Comparison of ENCODE assay signal across 8 mouse cellular contexts in genomic region chr6:72656053-72656442, GRCm38 (mm10). TPM values are rescaled to one million over a fixed set of nuclear protein-coding genes. Genes with fewer than 3 reads are reported as not detected.
DNase-seq lines count a peak whose midpoint lies in the region; ATAC-seq lines count a peak whose summit lies in the region.

No protein-coding gene starts in this region.

- H3K4me2 ChIP-seq in heart, embryonic 11.5 days: peak overlapping the region; percentile 56
- peak overlapping the region; percentile 50 for H3K4me2 ChIP-seq in lung, embryonic 16.5 days (ENCODE audit: low read depth, low read length)
- H3K4me2 ChIP-seq in hindbrain, embryonic 13.5 days: peak overlapping the region; percentile 53; the same call in 1 of the 2 replicates
- H3K4me2 ChIP-seq in stomach, embryonic 14.5 days (replicated peaks; ENCODE audit: low read depth, low read length): peak overlapping the region; percentile 40

- 85% methylated on average over 7 of the region's 7 CpGs for WGBS in heart, embryonic 11.5 days (ENCODE audit: insufficient replicate concordance)
- 78% methylated on average over 7 of the region's 7 CpGs for WGBS in lung, embryonic 16.5 days
- 89% methylated on average over 7 of the region's 7 CpGs for WGBS in hindbrain, embryonic 13.5 days
- 64% methylated on average over 7 of the region's 7 CpGs for WGBS in stomach, embryonic 14.5 days

- intact Hi-C loops in left cerebral cortex, postnatal 25 days (cut with DNase I): no loop called here

- ATAC-seq in heart, embryonic 11.5 days (replicated peaks; ENCODE audit: insufficient number of reproducible peaks, low FRiP score, low TSS enrichment): no peak
- no peak for ATAC-seq in lung, embryonic 16.5 days (ENCODE audit: low read depth)
- ATAC-seq in hindbrain, embryonic 13.5 days (ENCODE audit: low FRiP score): peak; percentile 5; the same call in 1 of the 2 replicates
- no peak for ATAC-seq in stomach, embryonic 14.5 days (ENCODE audit: insufficient number of reproducible peaks, insufficient read depth, low FRiP score, low read depth)

- no peaks in the 10 kb centered on the region for H3K9me3 ChIP-seq in heart, embryonic 11.5 days (replicated peaks; ENCODE audit: control insufficient read depth, low read length)
- no peaks in the 10 kb centered on the region for H3K9me3 ChIP-seq in lung, embryonic 16.5 days (ENCODE audit: control insufficient read depth, low read length)
- H3K9me3 ChIP-seq in hindbrain, embryonic 13.5 days: no peaks in the 10 kb centered on the region
- H3K9me3 ChIP-seq in stomach, embryonic 14.5 days (ENCODE audit: control insufficient read depth, low read depth, low read length): no peaks in the 10 kb centered on the region

- no peaks in the 10 kb centered on the region for H3K27me3 ChIP-seq in heart, embryonic 11.5 days (ENCODE audit: control insufficient read depth, insufficient read depth, low read length)
- no peaks in the 10 kb centered on the region for H3K27me3 ChIP-seq in lung, embryonic 16.5 days (ENCODE audit: control insufficient read depth, insufficient read depth, low read depth, low read length)
- no peaks in the 10 kb centered on the region for H3K27me3 ChIP-seq in hindbrain, embryonic 13.5 days
- H3K27me3 ChIP-seq in stomach, embryonic 14.5 days (ENCODE audit: control insufficient read depth, insufficient read depth, low read length): no peaks in the 10 kb centered on the region

- H3K4me3 ChIP-seq in heart, embryonic 11.5 days (ENCODE audit: low read depth, low read length): no peak overlapping the region
- no peak overlapping the region for H3K4me3 ChIP-seq in lung, embryonic 16.5 days (ENCODE audit: low read length)
- no peak overlapping the region for H3K4me3 ChIP-seq in hindbrain, embryonic 13.5 days
- peak overlapping the region; percentile 5; the same call in 1 of the 2 replicates for H3K4me3 ChIP-seq in stomach, embryonic 14.5 days (ENCODE audit: low read depth, low read length)

- no peaks in the 10 kb centered on the region for H3K36me3 ChIP-seq in heart, embryonic 11.5 days (ENCODE audit: control insufficient read depth, insufficient read depth, low read length)
- no peaks in the 10 kb centered on the region for H3K36me3 ChIP-seq in lung, embryonic 16.5 days (ENCODE audit: control insufficient read depth, insufficient read depth, low read length)
- H3K36me3 ChIP-seq in hindbrain, embryonic 13.5 days: no peaks in the 10 kb centered on the region
- H3K36me3 ChIP-seq in stomach, embryonic 14.5 days (ENCODE audit: control insufficient read depth, insufficient read depth, low read length): no peaks in the 10 kb centered on the region

- H3K27ac ChIP-seq in heart, embryonic 11.5 days (ENCODE audit: low read depth, low read length): peak overlapping the region; percentile 72
- peak overlapping the region; percentile 92 for H3K27ac ChIP-seq in lung, embryonic 16.5 days (ENCODE audit: low read length)
- H3K27ac ChIP-seq in hindbrain, embryonic 13.5 days: peak overlapping the region; percentile 82; the same call in 1 of the 2 replicates
- H3K27ac ChIP-seq in stomach, embryonic 14.5 days (ENCODE audit: low read length): peak overlapping the region; percentile 92

- no peak for DNase-seq in heart, adult 9 months (ENCODE audit: low spot score in 2 of 2)
- DNase-seq in lung, postnatal 10 days: no peak
- no peak for DNase-seq in left cerebral cortex, postnatal 25 days (ENCODE audit: low spot score in 2 of 2)
- no peak for DNase-seq in left cerebral cortex, adult 9 months (ENCODE audit: low spot score in 2 of 2)

- H3K9ac ChIP-seq in heart, embryonic 11.5 days (ENCODE audit: low read depth, low read length): peak overlapping the region; percentile 43; the same call in 1 of the 2 replicates
- peak overlapping the region; percentile 53; the same call in 1 of the 2 replicates for H3K9ac ChIP-seq in lung, embryonic 16.5 days (ENCODE audit: low read length)
- no peak overlapping the region for H3K9ac ChIP-seq in hindbrain, embryonic 13.5 days
- no peak overlapping the region for H3K9ac ChIP-seq in stomach, embryonic 14.5 days (replicated peaks; ENCODE audit: low read depth, low read length)

- peaks cover 24% of the 10 kb centered on the region for H3K4me1 ChIP-seq in heart, embryonic 11.5 days (ENCODE audit: control insufficient read depth, insufficient read depth, low read length)
- H3K4me1 ChIP-seq in lung, embryonic 16.5 days (replicated peaks; ENCODE audit: control insufficient read depth, insufficient read depth, low read length): peaks cover 51% of the 10 kb centered on the region
- peaks cover 21% of the 10 kb centered on the region for H3K4me1 ChIP-seq in hindbrain, embryonic 13.5 days (replicated peaks)
- H3K4me1 ChIP-seq in stomach, embryonic 14.5 days (ENCODE audit: control insufficient read depth, insufficient read depth, low read length): peaks cover 53% of the 10 kb centered on the region

RNA-seq across cellular contexts. Expression of gene Tgoln1, which starts 39.2 kb away (rescaled TPM):
- 25.3 and 31.0 TPM in 2 replicates for polyA plus RNA-seq in heart, embryonic 11.5 days (2014; fragmentation: Nextera tagmentation; extraction: Ambion mirVana)
- 45.6 and 46.8 TPM in 2 replicates for polyA plus RNA-seq in lung, embryonic 16.5 days (2015; fragmentation: Nextera tagmentation; extraction: Ambion mirVana)
- polyA plus RNA-seq in hindbrain, embryonic 13.5 days (2015; fragmentation: Nextera tagmentation; extraction: Ambion mirVana): 37.1 and 38.1 TPM in 2 replicates
- polyA plus RNA-seq in stomach, embryonic 14.5 days (2014; fragmentation: Nextera tagmentation; extraction: Ambion mirVana): 38.9 and 39.3 TPM in 2 replicates
- total RNA-seq in left cerebral cortex, postnatal 25 days (2021): 10 to 100 TPM; 87.7 to 91.5 TPM

RNA-seq across cellular contexts. Expression of gene Retsat, which starts 57.8 kb away (rescaled TPM):
- polyA plus RNA-seq in heart, embryonic 11.5 days (2014; fragmentation: Nextera tagmentation; extraction: Ambion mirVana): 13.9 and 16.2 TPM in 2 replicates
- 18.6 and 20.1 TPM in 2 replicates for polyA plus RNA-seq in lung, embryonic 16.5 days (2015; fragmentation: Nextera tagmentation; extraction: Ambion mirVana)
- polyA plus RNA-seq in hindbrain, embryonic 13.5 days (2015; fragmentation: Nextera tagmentation; extraction: Ambion mirVana): 4.8 and 5.9 TPM in 2 replicates
- 17.0 and 21.9 TPM in 2 replicates for polyA plus RNA-seq in stomach, embryonic 14.5 days (2014; fragmentation: Nextera tagmentation; extraction: Ambion mirVana)
- total RNA-seq in left cerebral cortex, postnatal 25 days (2021): 10 to 100 TPM; 46.2 to 60.5 TPM

RNA-seq across cellular contexts. Expression of gene Elmod3, which starts 57.8 kb away (rescaled TPM):
- polyA plus RNA-seq in heart, embryonic 11.5 days (2014; fragmentation: Nextera tagmentation; extraction: Ambion mirVana): 10.5 and 12.1 TPM in 2 replicates
- polyA plus RNA-seq in lung, embryonic 16.5 days (2015; fragmentation: Nextera tagmentation; extraction: Ambion mirVana): 17.5 and 20.0 TPM in 2 replicates
- 15.3 and 15.5 TPM in 2 replicates for polyA plus RNA-seq in hindbrain, embryonic 13.5 days (2015; fragmentation: Nextera tagmentation; extraction: Ambion mirVana)
- polyA plus RNA-seq in stomach, embryonic 14.5 days (2014; fragmentation: Nextera tagmentation; extraction: Ambion mirVana): 19.0 and 19.1 TPM in 2 replicates
- total RNA-seq in left cerebral cortex, postnatal 25 days (2021): 10 to 100 TPM; 18.0 to 18.3 TPM

Comparison
In these comparisons a context has a peak if more than half of its experiments do, and no peak if none do; other contexts are left out.
1. H3K9ac ChIP-seq: peak in heart, embryonic 11.5 days (single experiment) and lung, embryonic 16.5 days (single experiment); none in hindbrain, embryonic 13.5 days (single experiment) and stomach, embryonic 14.5 days (single experiment).
2. Peak in every context shown above with its lines, with median percentiles within 50 percentile points of each other: H3K27ac ChIP-seq and H3K4me2 ChIP-seq.